Mouse (Mus musculus): ENCODE measurements at regions not wholly inside any gene's neighbourhood (a gene's known extent, or its start where the extent isn't known, plus 50 kb on each side); places are given as distances from the start of the nearest gene placed in this dataset.

DNA sequence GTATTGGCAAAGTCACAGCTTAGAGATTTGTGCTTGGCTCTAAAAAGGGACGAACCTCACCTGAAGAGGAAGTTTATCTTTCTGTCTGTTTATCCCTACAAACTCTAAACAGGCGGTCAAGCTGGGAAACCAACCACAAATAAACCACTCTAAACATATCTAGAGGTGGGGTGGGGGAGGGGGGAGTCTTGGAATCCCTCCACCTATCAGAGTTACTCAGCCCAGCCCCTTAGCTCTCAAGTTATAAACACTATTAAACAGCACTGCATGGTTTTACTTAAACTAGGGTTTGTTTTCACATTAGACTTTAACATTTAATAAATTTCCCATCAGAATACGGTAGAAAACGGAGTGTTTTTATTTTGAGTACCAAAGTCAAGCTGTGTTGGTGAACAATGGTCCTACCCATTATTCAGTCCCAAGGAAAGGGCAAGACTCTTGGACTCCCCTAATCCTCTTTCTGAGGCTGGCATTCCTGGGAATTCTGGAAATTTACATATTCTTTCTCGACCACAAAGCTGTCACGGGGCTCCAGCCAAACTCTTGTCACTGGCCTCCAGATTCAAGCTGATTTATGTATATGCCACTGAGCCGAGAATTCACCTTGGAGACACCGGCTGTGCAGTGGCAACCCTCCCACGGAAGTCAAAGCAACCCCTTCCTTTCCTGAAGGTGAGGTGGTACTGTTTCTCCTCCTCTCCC lies 166.7 kb downstream of the Sox4 start:
- peaks cover 2 to 8% of the 10 kb centered on the region in 2 experiments; a peak in 3 of 4 replicates for H3K4me1 ChIP-seq (ENCODE audit: control insufficient read depth in 2 of 2, insufficient read depth in 2 of 2, low read length in 2 of 2, poor library complexity in 1 of 2)
- TF ChIP-seq ZNF384 (IDR thresholded peaks at IDR 0.05; ENCODE audit: low read depth, low read length) (no peak), HCFC1 (IDR thresholded peaks at IDR 0.05; ENCODE audit: borderline replicate concordance, insufficient read depth, low read length) (no peak), ZC3H11A (IDR thresholded peaks at IDR 0.05; ENCODE audit: borderline replicate concordance, low read depth, low read length) (no peak), MAFK (IDR thresholded peaks at IDR 0.05; ENCODE audit: insufficient read depth, low read depth, low read length) (no peak), CHD2 (IDR thresholded peaks at IDR 0.05; ENCODE audit: low read depth, low read length) (no peak)
- H3K36me3 ChIP-seq (ENCODE audit: control insufficient read depth, insufficient read depth, low read length, poor library complexity, severe bottlenecking), result no peaks in the 10 kb centered on the region
- H3K4me3 ChIP-seq (ENCODE audit: insufficient read depth in 1 of 2, low read depth in 1 of 2, low read length in 2 of 2, poor library complexity in 1 of 2, severe bottlenecking in 1 of 2), result no peak overlapping the region
- H3K27ac ChIP-seq (ENCODE audit: insufficient read depth, low read depth, low read length, poor library complexity, severe bottlenecking), result no peak overlapping the region
- no peaks in the 10 kb centered on the region for H3K9me3 ChIP-seq (ENCODE audit: control insufficient read depth, insufficient read depth, low read depth, low read length)
- in situ Hi-C loops (cut with MboI; ENCODE audit: low sequenced_read_pairs in 2 of 2, unreplicated experiment in 2 of 2), result no loop called here
- H3K9ac ChIP-seq (ENCODE audit: insufficient read depth, low read depth, low read length, poor library complexity, severe bottlenecking), result no peak overlapping the region
- DNase-seq (ENCODE audit: low read depth, low spot score), result no peak

DNA sequence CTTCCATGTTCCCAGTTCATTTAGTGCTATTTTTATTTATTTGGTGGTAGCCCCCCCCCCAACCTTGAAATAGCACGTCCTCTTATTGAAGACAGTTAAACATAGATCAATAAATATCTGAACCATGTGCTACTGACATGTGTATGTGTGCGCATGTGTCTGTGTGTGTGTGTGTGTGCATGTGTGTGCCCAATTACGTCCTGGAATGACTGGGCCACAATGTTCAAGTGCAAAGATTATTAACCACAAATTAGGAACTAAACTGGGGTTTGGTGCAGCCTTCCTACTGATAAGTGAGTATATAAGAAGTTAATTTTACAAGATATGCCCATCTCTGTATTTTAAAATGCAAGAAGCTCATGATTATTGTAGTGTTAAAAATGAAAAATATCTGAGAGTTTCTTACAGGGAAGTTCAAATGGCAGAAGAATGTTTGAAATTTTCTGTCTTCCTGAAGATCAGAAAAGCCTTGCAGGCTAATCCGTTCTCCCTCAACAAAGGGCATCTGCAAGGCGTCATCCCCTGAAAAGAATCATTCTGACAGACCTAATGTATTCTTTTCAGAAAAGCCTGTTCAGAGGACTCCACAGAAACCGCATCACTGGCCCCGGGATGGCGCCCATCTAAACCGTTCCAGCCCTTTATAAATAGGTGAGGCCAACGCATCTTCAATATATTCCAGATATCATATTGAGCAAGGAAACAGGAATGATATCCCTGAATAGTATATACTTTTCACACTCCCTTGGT lies 170.8 kb downstream of the Sox4 start:
- Histone ChIP-seq H3K4me1 (ENCODE audit: control insufficient read depth in 2 of 2, insufficient read depth in 2 of 2, low read length in 2 of 2, poor library complexity in 1 of 2) (peaks cover 5 to 17% of the 10 kb centered on the region in 2 experiments), H3K27ac (ENCODE audit: insufficient read depth, low read depth, low read length, poor library complexity, severe bottlenecking) (no peak overlapping the region), H3K36me3 (ENCODE audit: control insufficient read depth, insufficient read depth, low read length, poor library complexity, severe bottlenecking) (no peaks in the 10 kb centered on the region), H3K4me3 (ENCODE audit: insufficient read depth in 1 of 2, low read depth in 1 of 2, low read length in 2 of 2, poor library complexity in 1 of 2, severe bottlenecking in 1 of 2) (no peak overlapping the region), H3K9ac (ENCODE audit: insufficient read depth, low read depth, low read length, poor library complexity, severe bottlenecking) (no peak overlapping the region), H3K9me3 (ENCODE audit: control insufficient read depth, insufficient read depth, low read depth, low read length) (no peaks in the 10 kb centered on the region)
- no peak for DNase-seq (ENCODE audit: low read depth, low spot score)
- in situ Hi-C loops (cut with MboI; ENCODE audit: low sequenced_read_pairs in 2 of 2, unreplicated experiment in 2 of 2), result no loop called here
- TF ChIP-seq MAFK (IDR thresholded peaks at IDR 0.05; ENCODE audit: insufficient read depth, low read depth, low read length) (no peak), ZNF384 (IDR thresholded peaks at IDR 0.05; ENCODE audit: low read depth, low read length) (no peak), HCFC1 (IDR thresholded peaks at IDR 0.05; ENCODE audit: borderline replicate concordance, insufficient read depth, low read length) (no peak), CHD2 (IDR thresholded peaks at IDR 0.05; ENCODE audit: low read depth, low read length) (no peak), ZC3H11A (IDR thresholded peaks at IDR 0.05; ENCODE audit: borderline replicate concordance, low read depth, low read length) (no peak)

DNA sequence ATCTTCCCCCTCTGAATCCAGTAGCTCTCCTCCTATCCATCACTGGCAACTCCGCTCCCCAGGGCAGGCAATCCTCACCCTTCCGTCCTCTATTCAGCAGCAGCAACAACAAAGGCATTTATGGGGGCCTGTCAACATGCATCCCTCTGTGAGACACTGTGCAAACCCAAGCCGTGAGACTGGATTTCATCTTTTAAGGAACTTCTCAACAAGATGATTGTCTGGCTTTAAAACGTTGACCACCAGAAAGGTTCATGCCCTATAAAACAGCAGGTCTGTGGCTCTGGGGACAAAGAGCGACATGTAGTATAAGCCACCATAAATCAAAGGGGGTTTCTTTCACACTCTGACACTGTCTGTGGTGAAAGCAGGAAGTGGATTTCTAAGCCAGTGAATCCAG lies 171.4 kb downstream of the Sox4 start:
- no peak for DNase-seq (ENCODE audit: low read depth, low spot score)
- Histone ChIP-seq H3K4me1 (ENCODE audit: control insufficient read depth in 2 of 2, insufficient read depth in 2 of 2, low read length in 2 of 2, poor library complexity in 1 of 2) (peaks cover 5 to 16% of the 10 kb centered on the region in 2 experiments), H3K27ac (ENCODE audit: insufficient read depth, low read depth, low read length, poor library complexity, severe bottlenecking) (peak overlapping the region; percentile 33; the same call in 1 of the 2 replicates), H3K36me3 (ENCODE audit: control insufficient read depth, insufficient read depth, low read length, poor library complexity, severe bottlenecking) (no peaks in the 10 kb centered on the region), H3K9ac (ENCODE audit: insufficient read depth, low read depth, low read length, poor library complexity, severe bottlenecking) (peak overlapping the region; percentile 59; the same call in 1 of the 2 replicates), H3K4me3 (ENCODE audit: insufficient read depth in 1 of 2, low read depth in 1 of 2, low read length in 2 of 2, poor library complexity in 1 of 2, severe bottlenecking in 1 of 2) (no peak overlapping the region; a peak in 2 of 4 replicates), H3K9me3 (ENCODE audit: control insufficient read depth, insufficient read depth, low read depth, low read length) (no peaks in the 10 kb centered on the region)
- in situ Hi-C loops (cut with MboI; ENCODE audit: low sequenced_read_pairs in 2 of 2, unreplicated experiment in 2 of 2), result no loop called here
- no peak for TF ChIP-seq HCFC1 (IDR thresholded peaks at IDR 0.05; ENCODE audit: borderline replicate concordance, insufficient read depth, low read length)
- TF ChIP-seq ZC3H11A (IDR thresholded peaks at IDR 0.05; ENCODE audit: borderline replicate concordance, low read depth, low read length), result no peak
- TF ChIP-seq ZNF384 (IDR thresholded peaks at IDR 0.05; ENCODE audit: low read depth, low read length), result no peak
- TF ChIP-seq MAFK (IDR thresholded peaks at IDR 0.05; ENCODE audit: insufficient read depth, low read depth, low read length), result no peak
- no peak for TF ChIP-seq CHD2 (IDR thresholded peaks at IDR 0.05; ENCODE audit: low read depth, low read length)

DNA sequence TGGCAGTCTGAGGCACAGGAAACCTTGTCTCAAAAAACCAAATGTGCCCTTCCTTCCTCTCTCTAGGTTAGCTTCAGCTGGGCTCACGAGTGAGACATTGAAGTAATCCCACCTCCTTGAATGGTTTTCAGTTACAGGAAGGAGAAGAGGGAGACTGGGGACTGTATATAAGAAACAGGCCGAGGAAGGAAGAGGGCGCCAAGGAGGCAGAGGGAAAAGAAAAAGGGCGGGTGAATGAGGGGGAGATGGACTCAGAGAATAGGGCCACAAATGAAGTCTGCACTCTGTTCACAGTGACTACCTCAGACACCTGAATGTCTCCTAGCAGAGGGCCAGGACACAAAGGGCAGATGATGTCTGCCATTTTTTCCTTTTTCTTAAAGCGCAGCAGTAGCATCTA lies 171.9 kb downstream of the Sox4 start:
- TF ChIP-seq MAFK (IDR thresholded peaks at IDR 0.05; ENCODE audit: insufficient read depth, low read depth, low read length) (no peak), ZC3H11A (IDR thresholded peaks at IDR 0.05; ENCODE audit: borderline replicate concordance, low read depth, low read length) (no peak)
- no peak for DNase-seq (ENCODE audit: low read depth, low spot score)
- H3K27ac ChIP-seq (ENCODE audit: insufficient read depth, low read depth, low read length, poor library complexity, severe bottlenecking), result peak overlapping the region; percentile 33; the same call in 1 of the 2 replicates
- in situ Hi-C loops (cut with MboI; ENCODE audit: low sequenced_read_pairs in 2 of 2, unreplicated experiment in 2 of 2), result no loop called here
- peak overlapping the region; percentile 59; the same call in 1 of the 2 replicates for H3K9ac ChIP-seq (ENCODE audit: insufficient read depth, low read depth, low read length, poor library complexity, severe bottlenecking)
- H3K9me3 ChIP-seq (ENCODE audit: control insufficient read depth, insufficient read depth, low read depth, low read length), result no peaks in the 10 kb centered on the region
- H3K36me3 ChIP-seq (ENCODE audit: control insufficient read depth, insufficient read depth, low read length, poor library complexity, severe bottlenecking), result no peaks in the 10 kb centered on the region
- H3K4me3 ChIP-seq (ENCODE audit: insufficient read depth in 1 of 2, low read depth in 1 of 2, low read length in 2 of 2, poor library complexity in 1 of 2, severe bottlenecking in 1 of 2), result no peak overlapping the region; a peak in 2 of 4 replicates
- peaks cover 2 to 15% of the 10 kb centered on the region in 2 experiments for H3K4me1 ChIP-seq (ENCODE audit: control insufficient read depth in 2 of 2, insufficient read depth in 2 of 2, low read length in 2 of 2, poor library complexity in 1 of 2)

Data from ES-E14 (cell line).